Mouse (Mus musculus) layer of hippocampus, postnatal 14 days (tissue): ENCODE results near the gene Alkbh6. TPM values are rescaled to one million over a fixed set of nuclear protein-coding genes. Genes with fewer than 3 reads are reported as not detected.

ENCODE experiments used
- DNase-seq, 2 experiments: peaks; one replicate each; pipeline ENCODE4 v3.0.0; 2021 to 2022; ENCODE audit warnings: low spot score in 2 of 2, mixed read lengths in 1 of 2
- long read RNA-seq, 2 experiments: library from polyadenylated mRNA; stranded (forward); transcript quantifications; one replicate each; pipeline ENCODE4 v2.0.0; 2021
- total RNA-seq, 2 experiments: library from RNA; stranded (reverse); gene quantifications; 2 replicates each; pipeline ENCODE4 v1.2.3; 2021

The Alkbh6 gene
- 10 to 100 TPM; 41.6 to 45.9 TPM for total RNA-seq
- long read RNA-seq, experiment 1, transcript Alkbh6-202 (6 exons, 1,112 nt): minor isoform, 9 of 32 reads
- long read RNA-seq, experiment 1, transcript Alkbh6-201 (7 exons, 982 nt): major isoform, 18 of 32 reads
- long read RNA-seq, experiment 1, partial matches to known transcripts: 2 of 32 reads
- long read RNA-seq, experiment 1, other reads (novel, unspliced or antisense): 3 of 32 reads
- long read RNA-seq, experiment 2, transcript Alkbh6-202 (6 exons, 1,112 nt): minor isoform, 25 of 85 reads
- long read RNA-seq, experiment 2, transcript Alkbh6-201 (7 exons, 982 nt): major isoform, 43 of 85 reads
- long read RNA-seq, experiment 2, partial matches to known transcripts: 6 of 85 reads
- long read RNA-seq, experiment 2, other reads (novel, unspliced or antisense): 10 of 85 reads

GRCm38 (mm10) chr7:30308076-30309005 lies at the start of gene Alkbh6:
TSS of gene Alkbh6 (plus strand) at chr7:30308717.
- peak; percentile 90 to 98 for DNase-seq

GRCm38 (mm10) chr7:30265041-30265440 lies 43.5 kb upstream of the Alkbh6 start:
- DNase-seq: no peak

GRCm38 (mm10) chr7:30265531-30265930 lies 43.0 kb upstream of the Alkbh6 start:
- DNase-seq: no peak

- no peak for DNase-seq
Observed at GRCm38 (mm10) chr7:30265935-30266334, 42.6 kb upstream of the Alkbh6 start.

GRCm38 (mm10) chr7:30266780-30267179 lies 41.7 kb upstream of the Alkbh6 start:
- no peak for DNase-seq

GRCm38 (mm10) chr7:30269641-30270040 lies 38.9 kb upstream of the Alkbh6 start:
- DNase-seq: no peak

GRCm38 (mm10) chr7:30274383-30274782 lies 34.1 kb upstream of the Alkbh6 start:
- DNase-seq: no peak

GRCm38 (mm10) chr7:30278911-30279310 lies 29.6 kb upstream of the Alkbh6 start:
- no peak for DNase-seq

GRCm38 (mm10) chr7:30279536-30279935 lies 29.0 kb upstream of the Alkbh6 start:
- no peak for DNase-seq

GRCm38 (mm10) chr7:30279951-30280669 lies 28.4 kb upstream of the Alkbh6 start, which contains the start of the genes Thap8 and Wdr62:
TSS of gene Thap8 (plus strand) at chr7:30280094.
TSS of gene Wdr62 (minus strand) at chr7:30280419.
- peak; percentile 88 to 95 for DNase-seq

- DNase-seq: peak; percentile 86 to 91
Observed at GRCm38 (mm10) chr7:30280670-30281138, 27.8 kb upstream of the Alkbh6 start.

- no peak for DNase-seq
Observed at GRCm38 (mm10) chr7:30281522-30281921, 27.0 kb upstream of the Alkbh6 start.

- DNase-seq: no peak
Observed at GRCm38 (mm10) chr7:30282740-30283139, 25.8 kb upstream of the Alkbh6 start.

- DNase-seq: peak in 1 of 2 experiments; percentile 39
Observed at GRCm38 (mm10) chr7:30286701-30287410, 21.7 kb upstream of the Alkbh6 start.

- no peak for DNase-seq
Observed at GRCm38 (mm10) chr7:30288046-30288445, 20.5 kb upstream of the Alkbh6 start.

- no peak for DNase-seq
Observed at GRCm38 (mm10) chr7:30289071-30289713, 19.3 kb upstream of the Alkbh6 start.

GRCm38 (mm10) chr7:30289714-30290399 lies 18.7 kb upstream of the Alkbh6 start:
- DNase-seq: peak in 1 of 2 experiments; percentile 46

GRCm38 (mm10) chr7:30291215-30292131 lies 17.0 kb upstream of the Alkbh6 start, which contains the start of gene Clip3:
TSS of gene Clip3 (plus strand) at chr7:30291728.
- peak; percentile 92 to 93 for DNase-seq
